ENCODE assay signal across 14 mouse cellular contexts in genomic region chr11:94610744-94611740, GRCm38 (mm10). TPM values are rescaled to one million over a fixed set of nuclear protein-coding genes. Genes with fewer than 3 reads are reported as not detected.
A peak's percentile ranks its signal among the peaks of the same experiment; 100 is the strongest.
DNase-seq lines count a peak whose midpoint lies in the region; ATAC-seq and TF ChIP-seq lines count a peak whose summit lies in the region.
"Had no signal": no experiment of that assay in that cellular context is flagged by ENCODE, and none has a peak within 500 bp of the region (broad histone marks: within the 10 kb centered on the region; RNA-seq: fewer than 3 reads in every experiment).

No protein-coding gene starts in this region.

- no peaks in the 10 kb centered on the region for H3K27me3 ChIP-seq in forebrain, embryonic 14.5 days (replicated peaks; ENCODE audit: control insufficient read depth, insufficient read depth, low read length)
- no peaks in the 10 kb centered on the region for H3K27me3 ChIP-seq in forebrain, postnatal 0 days (ENCODE audit: insufficient read depth, low read length)
- H3K27me3 ChIP-seq in midbrain, postnatal 0 days (ENCODE audit: insufficient read depth, low read length), result no peaks in the 10 kb centered on the region; the same call in 1 of the 2 replicates
- H3K27me3 ChIP-seq in midbrain, embryonic 15.5 days (replicated peaks), result no peaks in the 10 kb centered on the region; the same call in 1 of the 2 replicates
- H3K27me3 ChIP-seq in neural tube, embryonic 14.5 days (ENCODE audit: control insufficient read depth, insufficient read depth, low read length), result no peaks in the 10 kb centered on the region
- no peaks in the 10 kb centered on the region for H3K27me3 ChIP-seq in midbrain, embryonic 11.5 days (ENCODE audit: control insufficient read depth, insufficient read depth, low read length)

- H3K4me1 ChIP-seq in forebrain, embryonic 14.5 days (ENCODE audit: control insufficient read depth, insufficient read depth, low read length), result no peaks in the 10 kb centered on the region
- no peaks in the 10 kb centered on the region for H3K4me1 ChIP-seq in forebrain, postnatal 0 days (ENCODE audit: insufficient read depth)
- H3K4me1 ChIP-seq in midbrain, postnatal 0 days (ENCODE audit: insufficient read depth, low read length), result no peaks in the 10 kb centered on the region
- H3K4me1 ChIP-seq in midbrain, embryonic 15.5 days, result no peaks in the 10 kb centered on the region
- no peaks in the 10 kb centered on the region for H3K4me1 ChIP-seq in neural tube, embryonic 14.5 days (ENCODE audit: control insufficient read depth, insufficient read depth, low read length)
- H3K4me1 ChIP-seq in midbrain, embryonic 11.5 days (ENCODE audit: control insufficient read depth, insufficient read depth, low read length), result peaks cover 2% of the 10 kb centered on the region; the same call in 1 of the 2 replicates
- H3K4me1 ChIP-seq: liver, embryonic 13.5 days had no signal

- H3K4me2 ChIP-seq in forebrain, embryonic 14.5 days (ENCODE audit: low read length), result no peak overlapping the region
- H3K4me2 ChIP-seq in forebrain, postnatal 0 days (ENCODE audit: low read depth), result no peak overlapping the region
- H3K4me2 ChIP-seq in midbrain, postnatal 0 days (ENCODE audit: low read depth, low read length, poor library complexity, severe bottlenecking), result no peak overlapping the region
- H3K4me2 ChIP-seq in midbrain, embryonic 15.5 days, result no peak overlapping the region
- H3K4me2 ChIP-seq in neural tube, embryonic 14.5 days (ENCODE audit: low read depth, low read length), result no peak overlapping the region
- no peak overlapping the region for H3K4me2 ChIP-seq in midbrain, embryonic 11.5 days
- H3K4me2 ChIP-seq: liver, embryonic 13.5 days had no signal

- H3K9ac ChIP-seq in forebrain, embryonic 14.5 days (ENCODE audit: low read length), result no peak overlapping the region
- H3K9ac ChIP-seq in forebrain, postnatal 0 days, result no peak overlapping the region
- H3K9ac ChIP-seq in midbrain, postnatal 0 days (replicated peaks; ENCODE audit: low read length, poor library complexity, severe bottlenecking), result no peak overlapping the region
- H3K9ac ChIP-seq in midbrain, embryonic 15.5 days, result no peak overlapping the region
- no peak overlapping the region for H3K9ac ChIP-seq in neural tube, embryonic 14.5 days (replicated peaks; ENCODE audit: low read depth, low read length)
- no peak overlapping the region for H3K9ac ChIP-seq in midbrain, embryonic 11.5 days (ENCODE audit: low read length)
- H3K9ac ChIP-seq: liver, embryonic 13.5 days had no signal

- H3K9me3 ChIP-seq in forebrain, embryonic 14.5 days (replicated peaks; ENCODE audit: control insufficient read depth, low read length), result no peaks in the 10 kb centered on the region
- H3K9me3 ChIP-seq in forebrain, postnatal 0 days (ENCODE audit: low read length), result no peaks in the 10 kb centered on the region
- H3K9me3 ChIP-seq in midbrain, postnatal 0 days (ENCODE audit: low read length), result no peaks in the 10 kb centered on the region
- H3K9me3 ChIP-seq in midbrain, embryonic 15.5 days, result no peaks in the 10 kb centered on the region
- no peaks in the 10 kb centered on the region for H3K9me3 ChIP-seq in neural tube, embryonic 14.5 days (ENCODE audit: control insufficient read depth, low read length)
- no peaks in the 10 kb centered on the region for H3K9me3 ChIP-seq in midbrain, embryonic 11.5 days (ENCODE audit: control insufficient read depth, low read length)
- H3K9me3 ChIP-seq: liver, embryonic 13.5 days had no signal

- 63% methylated on average over 4 of the region's 4 CpGs for WGBS in forebrain, embryonic 14.5 days
- 61% methylated on average over 4 of the region's 4 CpGs for WGBS in forebrain, postnatal 0 days
- WGBS in midbrain, postnatal 0 days, result 64% methylated on average over 4 of the region's 4 CpGs
- WGBS in midbrain, embryonic 15.5 days, result 75% methylated on average over 4 of the region's 4 CpGs
- WGBS in neural tube, embryonic 14.5 days, result 51% methylated on average over 4 of the region's 4 CpGs
- 77% methylated on average over 4 of the region's 4 CpGs for WGBS in midbrain, embryonic 11.5 days

- no peak; the same call in 1 of the 2 replicates for ATAC-seq in forebrain, embryonic 14.5 days
- ATAC-seq in forebrain, postnatal 0 days, result no peak
- ATAC-seq in midbrain, postnatal 0 days (ENCODE audit: low FRiP score), result no peak
- no peak for ATAC-seq in midbrain, embryonic 15.5 days (replicated peaks)
- ATAC-seq in neural tube, embryonic 14.5 days (ENCODE audit: low read depth), result peak; percentile 87
- ATAC-seq in midbrain, embryonic 11.5 days (ENCODE audit: low FRiP score), result no peak
- ATAC-seq in monocyte, adult 5-6 weeks (replicated peaks; ENCODE audit: insufficient number of reproducible peaks, low FRiP score, low TSS enrichment, poor library complexity, severe bottlenecking), result no peak
- ATAC-seq: intestine, postnatal 0 days had no signal

- no peak overlapping the region for H3K4me3 ChIP-seq in forebrain, embryonic 14.5 days (ENCODE audit: low read depth, low read length)
- no peak overlapping the region for H3K4me3 ChIP-seq in forebrain, postnatal 0 days (ENCODE audit: low read depth, low read length)
- H3K4me3 ChIP-seq in midbrain, postnatal 0 days (ENCODE audit: low read depth, low read length), result no peak overlapping the region
- no peak overlapping the region for H3K4me3 ChIP-seq in midbrain, embryonic 15.5 days
- no peak overlapping the region for H3K4me3 ChIP-seq in neural tube, embryonic 14.5 days (ENCODE audit: low read depth, low read length)
- H3K4me3 ChIP-seq in midbrain, embryonic 11.5 days (ENCODE audit: low read depth, low read length), result no peak overlapping the region
- H3K4me3 ChIP-seq: erythroblast, embryonic 14.5 days; liver, embryonic 13.5 days had no signal

- H3K36me3 ChIP-seq in forebrain, embryonic 14.5 days (ENCODE audit: control insufficient read depth, insufficient read depth, low read length), result no peaks in the 10 kb centered on the region
- no peaks in the 10 kb centered on the region for H3K36me3 ChIP-seq in forebrain, postnatal 0 days (ENCODE audit: insufficient read depth)
- no peaks in the 10 kb centered on the region for H3K36me3 ChIP-seq in midbrain, postnatal 0 days (ENCODE audit: insufficient read depth, low read length)
- H3K36me3 ChIP-seq in midbrain, embryonic 15.5 days (replicated peaks), result no peaks in the 10 kb centered on the region
- H3K36me3 ChIP-seq in neural tube, embryonic 14.5 days (ENCODE audit: control insufficient read depth, insufficient read depth, low read length), result no peaks in the 10 kb centered on the region
- H3K36me3 ChIP-seq in midbrain, embryonic 11.5 days (ENCODE audit: control insufficient read depth, insufficient read depth, low read length), result no peaks in the 10 kb centered on the region
- H3K36me3 ChIP-seq: liver, embryonic 13.5 days had no signal

- no peak overlapping the region for H3K27ac ChIP-seq in forebrain, embryonic 14.5 days (ENCODE audit: low read depth, low read length)
- no peak overlapping the region for H3K27ac ChIP-seq in forebrain, postnatal 0 days (ENCODE audit: low read depth, low read length)
- no peak overlapping the region for H3K27ac ChIP-seq in midbrain, postnatal 0 days (ENCODE audit: low read depth, low read length)
- H3K27ac ChIP-seq in midbrain, embryonic 15.5 days, result no peak overlapping the region
- H3K27ac ChIP-seq in neural tube, embryonic 14.5 days (ENCODE audit: low read depth, low read length), result no peak overlapping the region
- H3K27ac ChIP-seq in midbrain, embryonic 11.5 days (ENCODE audit: low read depth, low read length), result no peak overlapping the region
- H3K27ac ChIP-seq: liver, embryonic 13.5 days had no signal

- peak; percentile 32 for DNase-seq in forebrain, embryonic 14.5 days (ENCODE audit: low spot score)
- no peak for DNase-seq in forebrain, postnatal 0 days
- DNase-seq in midbrain, postnatal 0 days (ENCODE audit: low spot score), result peak; percentile 52
- peak; percentile 56 to 64 for DNase-seq in adrenal gland, postnatal 36 days
- DNase-seq in midbrain, embryonic 11.5 days (ENCODE audit: low spot score, missing footprints), result no peak
- DNase-seq: gastrocnemius, postnatal 10 days; liver, embryonic 13.5 days; lung, postnatal 36 days; right cerebral cortex, postnatal 14 days had no signal

- no peak for TF ChIP-seq CTCF in forebrain, postnatal 0 days (IDR thresholded peaks at IDR 0.05; ENCODE audit: low read depth)
- no peak for TF ChIP-seq CTCF in midbrain, postnatal 0 days (IDR thresholded peaks at IDR 0.05)

RNA-seq across cellular contexts. Expression of gene Acsf2, which starts 9.4 kb away (rescaled TPM):
- 2.1 and 2.3 TPM in 2 replicates for polyA plus RNA-seq in forebrain, embryonic 14.5 days (2014; fragmentation: Nextera tagmentation; extraction: Ambion mirVana)
- total RNA-seq in forebrain, postnatal 0 days (2014; rRNA removed), result 2.6 and 4.3 TPM in 2 replicates
- 1.5 and 1.6 TPM in 2 replicates for polyA plus RNA-seq in forebrain, postnatal 0 days (2015; fragmentation: Nextera tagmentation; extraction: Ambion mirVana)
- 3.9 and 6.6 TPM in 2 replicates for total RNA-seq in midbrain, postnatal 0 days (2014; rRNA removed)
- 1.7 and 1.9 TPM in 2 replicates for polyA plus RNA-seq in midbrain, postnatal 0 days (2015; fragmentation: Nextera tagmentation; extraction: Ambion mirVana)
- 1.6 and 1.7 TPM in 2 replicates for polyA plus RNA-seq in midbrain, embryonic 15.5 days (2015; fragmentation: Nextera tagmentation; extraction: Ambion mirVana)
- total RNA-seq in adrenal gland, postnatal 36 days (2021), result 100 to 1,000 TPM; 130 to 146 TPM
- polyA plus RNA-seq in neural tube, embryonic 14.5 days (2014; fragmentation: Nextera tagmentation; extraction: Ambion mirVana), result 2.0 and 2.2 TPM in 2 replicates
- 4.9 TPM in 2 replicates for polyA plus RNA-seq in midbrain, embryonic 11.5 days (2014; fragmentation: Nextera tagmentation; extraction: Ambion mirVana)
- 1.8 to 10.8 TPM (median 2.8 TPM) in 3 replicates for total RNA-seq in monocyte, adult 5-6 weeks (2017)

RNA-seq across cellular contexts. Expression of gene Lrrc59, which starts 18.5 kb away (rescaled TPM):
- polyA plus RNA-seq in forebrain, embryonic 14.5 days (2014; fragmentation: Nextera tagmentation; extraction: Ambion mirVana), result 120 and 137 TPM in 2 replicates
- 116 and 127 TPM in 2 replicates for total RNA-seq in forebrain, postnatal 0 days (2014; rRNA removed)
- 144 and 145 TPM in 2 replicates for polyA plus RNA-seq in forebrain, postnatal 0 days (2015; fragmentation: Nextera tagmentation; extraction: Ambion mirVana)
- total RNA-seq in midbrain, postnatal 0 days (2014; rRNA removed), result 128 and 129 TPM in 2 replicates
- 135 and 137 TPM in 2 replicates for polyA plus RNA-seq in midbrain, postnatal 0 days (2015; fragmentation: Nextera tagmentation; extraction: Ambion mirVana)
- polyA plus RNA-seq in midbrain, embryonic 15.5 days (2015; fragmentation: Nextera tagmentation; extraction: Ambion mirVana), result 165 and 166 TPM in 2 replicates
- total RNA-seq in adrenal gland, postnatal 36 days (2021), result 100 to 1,000 TPM; 117 to 141 TPM
- 116 and 159 TPM in 2 replicates for polyA plus RNA-seq in neural tube, embryonic 14.5 days (2014; fragmentation: Nextera tagmentation; extraction: Ambion mirVana)
- polyA plus RNA-seq in midbrain, embryonic 11.5 days (2014; fragmentation: Nextera tagmentation; extraction: Ambion mirVana), result 183 and 199 TPM in 2 replicates
- total RNA-seq in monocyte, adult 5-6 weeks (2017), result 61.6 to 80.3 TPM (median 69.2 TPM) in 3 replicates

RNA-seq across cellular contexts. Expression of gene Mrpl27, which starts 42.5 kb away (rescaled TPM):
- polyA plus RNA-seq in forebrain, embryonic 14.5 days (2014; fragmentation: Nextera tagmentation; extraction: Ambion mirVana), result 100 and 111 TPM in 2 replicates
- 50.7 and 57.0 TPM in 2 replicates for total RNA-seq in forebrain, postnatal 0 days (2014; rRNA removed)
- 126 and 149 TPM in 2 replicates for polyA plus RNA-seq in forebrain, postnatal 0 days (2015; fragmentation: Nextera tagmentation; extraction: Ambion mirVana)
- 42.5 and 49.5 TPM in 2 replicates for total RNA-seq in midbrain, postnatal 0 days (2014; rRNA removed)
- 162 and 169 TPM in 2 replicates for polyA plus RNA-seq in midbrain, postnatal 0 days (2015; fragmentation: Nextera tagmentation; extraction: Ambion mirVana)
- 133 and 138 TPM in 2 replicates for polyA plus RNA-seq in midbrain, embryonic 15.5 days (2015; fragmentation: Nextera tagmentation; extraction: Ambion mirVana)
- total RNA-seq in adrenal gland, postnatal 36 days (2021), result 10 to 100 TPM; 65.6 to 90.4 TPM
- 122 and 147 TPM in 2 replicates for polyA plus RNA-seq in neural tube, embryonic 14.5 days (2014; fragmentation: Nextera tagmentation; extraction: Ambion mirVana)
- 125 and 129 TPM in 2 replicates for polyA plus RNA-seq in midbrain, embryonic 11.5 days (2014; fragmentation: Nextera tagmentation; extraction: Ambion mirVana)
- total RNA-seq in monocyte, adult 5-6 weeks (2017), result 13.2 to 23.6 TPM (median 19.1 TPM) in 3 replicates

RNA-seq across cellular contexts. Expression of gene Eme1, which starts 42.7 kb away (rescaled TPM):
- polyA plus RNA-seq in forebrain, embryonic 14.5 days (2014; fragmentation: Nextera tagmentation; extraction: Ambion mirVana), result 11.3 and 13.6 TPM in 2 replicates
- 2.4 and 2.5 TPM in 2 replicates for total RNA-seq in forebrain, postnatal 0 days (2014; rRNA removed)
- 1.4 and 1.6 TPM in 2 replicates for polyA plus RNA-seq in forebrain, postnatal 0 days (2015; fragmentation: Nextera tagmentation; extraction: Ambion mirVana)
- total RNA-seq in midbrain, postnatal 0 days (2014; rRNA removed), result 0.28 and 0.49 TPM in 2 replicates
- 0.75 and 0.82 TPM in 2 replicates for polyA plus RNA-seq in midbrain, postnatal 0 days (2015; fragmentation: Nextera tagmentation; extraction: Ambion mirVana)
- polyA plus RNA-seq in midbrain, embryonic 15.5 days (2015; fragmentation: Nextera tagmentation; extraction: Ambion mirVana), result 3.1 and 3.5 TPM in 2 replicates
- total RNA-seq in adrenal gland, postnatal 36 days (2021), result under 1 TPM; 0.72 to 0.99 TPM
- 1.1 and 1.8 TPM in 2 replicates for polyA plus RNA-seq in neural tube, embryonic 14.5 days (2014; fragmentation: Nextera tagmentation; extraction: Ambion mirVana)
- polyA plus RNA-seq in midbrain, embryonic 11.5 days (2014; fragmentation: Nextera tagmentation; extraction: Ambion mirVana), result 46.8 and 47.7 TPM in 2 replicates
- 1.2 TPM in 1 of 3 replicates, not detected in the others for total RNA-seq in monocyte, adult 5-6 weeks (2017)

RNA-seq across cellular contexts. Expression of gene Chad, which starts 46.2 kb away (rescaled TPM):
- polyA plus RNA-seq in forebrain, embryonic 14.5 days (2014; fragmentation: Nextera tagmentation; extraction: Ambion mirVana), result 0.17 TPM in 2 replicates
- total RNA-seq in forebrain, postnatal 0 days (2014; rRNA removed), result not detected in 2 replicates
- polyA plus RNA-seq in forebrain, postnatal 0 days (2015; fragmentation: Nextera tagmentation; extraction: Ambion mirVana), result 0.30 and 0.44 TPM in 2 replicates
- total RNA-seq in midbrain, postnatal 0 days (2014; rRNA removed), result 0.11 TPM in 1 of 2 replicates, not detected in the other
- 0.85 and 0.87 TPM in 2 replicates for polyA plus RNA-seq in midbrain, postnatal 0 days (2015; fragmentation: Nextera tagmentation; extraction: Ambion mirVana)
- polyA plus RNA-seq in midbrain, embryonic 15.5 days (2015; fragmentation: Nextera tagmentation; extraction: Ambion mirVana), result 0.33 and 0.61 TPM in 2 replicates
- not detected for total RNA-seq in adrenal gland, postnatal 36 days (2021)
- polyA plus RNA-seq in neural tube, embryonic 14.5 days (2014; fragmentation: Nextera tagmentation; extraction: Ambion mirVana), result 0.15 and 0.35 TPM in 2 replicates
- 0.20 and 0.30 TPM in 2 replicates for polyA plus RNA-seq in midbrain, embryonic 11.5 days (2014; fragmentation: Nextera tagmentation; extraction: Ambion mirVana)
- total RNA-seq in monocyte, adult 5-6 weeks (2017), result not detected in 3 replicates
- polyA plus RNA-seq: erythroblast, embryonic 14.5 days; liver, embryonic 13.5 days had no signal

Comparison
In these comparisons a context has a peak if more than half of its experiments do, and no peak if none do; other contexts are left out.
1. DNase-seq: peak in forebrain, embryonic 14.5 days (single experiment), midbrain, postnatal 0 days (single experiment) and adrenal gland, postnatal 36 days (2 of 2); none in forebrain, postnatal 0 days (single experiment) and midbrain, embryonic 11.5 days (single experiment).